Mouse (Mus musculus) embryonic facial prominence, embryonic 14.5 days (tissue): Measurements from ENCODE around the gene Nom1. TPM values are rescaled to one million over a fixed set of nuclear protein-coding genes. Genes with fewer than 3 reads are reported as not detected.
A peak's percentile ranks its signal among the peaks of the same experiment; 100 is the strongest.
"Not testable (repeated sequence)": the region's sequence is repeated elsewhere in the genome, so short reads cannot be mapped to it uniquely, and the experiment has no call there.

Experiments used
- ATAC-seq: fragments of 200-750 bp; cut with Nextera tagmentation; 2 replicates; pipeline ENCODE4 v1.8.0; 2017; ENCODE audit warnings: low read depth, moderate number of reproducible peaks, moderate TSS enrichment
- DNase-seq: peaks from one replicate; pipeline ENCODE4 v3.0.0-alpha.2; 2015; ENCODE audit warnings: low spot score
- H3K27ac ChIP-seq: fragments of 300-500 bp; sonication (generic); replicated peaks from 2 replicates; pipeline ENCODE4 v1.5.1; 2014; ENCODE audit warnings: low read depth, mild to moderate bottlenecking, low read length, moderate library complexity
- H3K27me3 ChIP-seq: fragments of 300-500 bp; sonication (generic); replicated peaks from 2 replicates; pipeline ENCODE4 v1.6.1; 2014; ENCODE audit warnings: low read length; ENCODE audit not compliant: control insufficient read depth, insufficient read depth
- H3K36me3 ChIP-seq: fragments of 300-500 bp; sonication (generic); 2 replicates; pipeline ENCODE4 v1.6.1; 2014; ENCODE audit warnings: low read length, mixed read lengths; ENCODE audit not compliant: control insufficient read depth, insufficient read depth
- H3K4me1 ChIP-seq: fragments of 300-500 bp; sonication (generic); 2 replicates; pipeline ENCODE4 v1.6.1; 2014; ENCODE audit warnings: antibody characterized with exemption, low read length; ENCODE audit not compliant: control insufficient read depth, insufficient read depth
- H3K4me2 ChIP-seq: fragments of 300-500 bp; sonication (generic); 2 replicates; pipeline ENCODE4 v1.6.1; 2014; ENCODE audit warnings: low read depth, mild to moderate bottlenecking, low read length, moderate library complexity, mixed read lengths
- H3K4me3 ChIP-seq: fragments of 300-500 bp; sonication (generic); 2 replicates; pipeline ENCODE4 v1.5.1; 2014; ENCODE audit warnings: low read depth, mild to moderate bottlenecking, low read length
- H3K9ac ChIP-seq: fragments of 300-500 bp; sonication (generic); 2 replicates; pipeline ENCODE4 v1.6.1; 2014; ENCODE audit warnings: low read depth, mild to moderate bottlenecking, low read length, moderate library complexity, mixed read lengths
- H3K9me3 ChIP-seq: fragments of 300-500 bp; sonication (generic); 2 replicates; pipeline ENCODE4 v1.6.1; 2016; ENCODE audit warnings: low read length; ENCODE audit not compliant: control insufficient read depth
- WGBS: fragments of 180-500 bp; shearing (Covaris S2); extraction: QIAGEN DNeasy Blood & Tissue Kit; methylation state at CpG from one replicate; pipeline ENCODE4 v1.1.7; 2014; 5-methylcytosine and 5-hydroxymethylcytosine counted together
- polyA plus RNA-seq: library from polyadenylated mRNA; unstranded; fragments of >200 nt; fragmentation: Nextera tagmentation; extraction: Ambion mirVana; gene quantifications from 2 replicates; pipeline ENCODE4 v1.2.1, GENCODE M21; 2014

Gene Nom1
- polyA plus RNA-seq, 1 experiment from 2014 or later, result 17.4 TPM

DNA sequence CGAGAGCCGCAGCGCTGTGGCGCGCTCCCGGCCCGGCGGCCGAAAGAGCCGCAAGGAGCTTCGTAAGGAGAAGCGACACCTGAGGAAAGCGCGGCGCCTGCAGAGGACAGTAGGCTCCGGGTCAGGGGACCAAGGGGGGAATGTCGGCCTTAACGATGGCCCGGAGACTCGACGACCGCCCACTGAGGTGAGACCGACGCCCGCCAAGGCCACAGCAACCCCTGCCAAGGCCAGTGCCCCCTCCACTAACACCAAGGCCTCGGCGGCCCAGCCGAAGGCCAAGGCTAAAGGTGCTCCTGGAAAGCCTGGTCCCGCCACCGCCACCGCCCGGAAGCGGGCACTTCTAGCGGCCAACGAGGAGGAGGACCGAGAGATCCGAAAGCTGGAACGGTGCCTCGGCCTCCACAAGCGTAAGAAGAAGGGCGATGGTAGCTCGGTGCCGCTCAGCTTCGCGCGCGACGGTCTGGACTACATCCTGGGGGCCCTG, 451 bp downstream of the Nom1 start:
- Histone ChIP-seq H3K9ac (peak overlapping the region; percentile 87), H3K4me1 (peaks cover 14% of the 10 kb centered on the region), H3K4me3 (peak overlapping the region; percentile 89), H3K27me3 (no peaks in the 10 kb centered on the region; the same call in 1 of the 2 replicates), H3K4me2 (peak overlapping the region; percentile 94), H3K9me3 (no peaks in the 10 kb centered on the region), H3K27ac (no peak overlapping the region; the same call in 1 of the 2 replicates), H3K36me3 (peaks cover 41% of the 10 kb centered on the region)
- DNase-seq (peak; percentile 7), ATAC-seq (peak; percentile 56)
- 1% methylated on average over 35 of the region's 48 CpGs for WGBS

DNA sequence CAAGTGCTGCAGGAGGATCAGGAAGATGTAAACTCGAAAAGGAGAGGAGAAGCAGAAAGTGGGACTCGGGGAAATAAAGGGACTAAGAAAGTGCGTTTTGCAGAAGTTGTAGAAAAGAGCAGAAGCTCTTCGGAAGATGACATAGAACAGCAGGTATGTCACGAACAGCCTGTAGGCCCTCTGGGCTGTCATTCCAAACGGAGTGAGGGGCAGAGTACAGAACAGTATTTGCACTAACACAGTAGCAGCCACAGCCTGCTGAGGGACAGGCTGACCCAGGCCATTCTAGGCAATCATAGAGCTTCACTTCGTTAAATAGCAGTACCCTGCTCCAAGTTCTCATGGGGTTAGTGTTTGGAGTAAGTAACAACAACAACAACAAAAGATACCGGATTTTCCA, 1.0 kb downstream of the Nom1 start:
- Histone ChIP-seq H3K27me3 (no peaks in the 10 kb centered on the region; the same call in 1 of the 2 replicates), H3K4me1 (peaks cover 14% of the 10 kb centered on the region), H3K36me3 (peaks cover 46% of the 10 kb centered on the region), H3K27ac (no peak overlapping the region; the same call in 1 of the 2 replicates), H3K9ac (peak overlapping the region; percentile 87), H3K9me3 (no peaks in the 10 kb centered on the region), H3K4me3 (peak overlapping the region; percentile 89), H3K4me2 (peak overlapping the region; percentile 94)
- ATAC-seq, result no peak
- 47% methylated on average over 8 of the region's 8 CpGs for WGBS
- no peak for DNase-seq

DNA sequence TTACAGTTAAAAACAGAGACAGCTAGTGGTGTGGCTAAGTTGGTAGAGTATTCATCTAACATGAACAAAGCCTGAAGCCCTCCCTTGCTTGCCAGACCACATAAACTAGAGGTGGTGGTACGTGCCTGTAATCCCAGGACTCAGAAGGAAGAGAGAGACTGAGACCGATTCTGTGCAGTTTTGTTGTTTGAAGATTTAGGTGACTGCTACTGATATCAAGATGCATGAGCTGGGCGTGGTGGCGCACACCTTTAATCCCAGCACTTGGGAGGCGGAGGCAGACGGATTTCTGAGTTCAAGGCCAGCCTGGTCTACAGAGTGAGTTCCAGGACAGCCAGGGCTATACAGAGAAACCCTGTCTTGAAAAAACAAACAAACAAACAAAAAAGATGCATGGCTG, 2.3 kb downstream of the Nom1 start:
- not testable (repeated sequence) for H3K4me2 ChIP-seq, H3K4me3 ChIP-seq, ATAC-seq, H3K9ac ChIP-seq, H3K27ac ChIP-seq, H3K27me3 ChIP-seq, DNase-seq, H3K9me3 ChIP-seq
- WGBS, result 95% methylated on average over 6 of the region's 6 CpGs
- H3K36me3 ChIP-seq, result peaks cover 59% of the 10 kb centered on the region
- H3K4me1 ChIP-seq, result peaks cover 14% of the 10 kb centered on the region

DNA sequence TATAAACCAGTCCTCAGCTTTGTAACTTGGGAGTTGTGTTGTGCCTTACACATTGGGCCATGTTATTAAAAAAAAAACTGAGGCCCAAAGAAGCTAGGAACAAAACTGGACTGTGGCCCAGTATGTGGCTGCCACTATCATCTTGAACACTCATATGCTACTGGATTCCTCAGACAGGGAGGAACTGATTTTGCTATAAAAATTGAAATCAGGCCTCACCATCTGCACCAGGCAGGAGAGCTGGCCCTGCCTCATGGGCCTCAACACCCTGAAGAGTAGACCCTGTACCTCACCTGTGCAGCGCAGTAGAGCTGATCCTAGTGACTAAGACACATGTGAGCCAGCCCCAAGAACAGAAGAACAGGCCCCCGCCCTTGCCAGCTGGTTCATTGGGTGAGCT, 10.8 kb downstream of the Nom1 start:
- Histone ChIP-seq H3K27ac (no peak overlapping the region), H3K9me3 (no peaks in the 10 kb centered on the region), H3K27me3 (no peaks in the 10 kb centered on the region), H3K4me3 (no peak overlapping the region), H3K36me3 (peaks cover 93% of the 10 kb centered on the region), H3K4me2 (no peak overlapping the region), H3K4me1 (no peaks in the 10 kb centered on the region), H3K9ac (no peak overlapping the region)
- WGBS, result 85% methylated on average over 2 of the region's 2 CpGs
- ATAC-seq, result no peak
- no peak for DNase-seq

- Histone ChIP-seq H3K9ac (no peak overlapping the region), H3K4me2 (no peak overlapping the region), H3K4me3 (no peak overlapping the region), H3K4me1 (no peaks in the 10 kb centered on the region), H3K36me3 (peaks cover 75% of the 10 kb centered on the region), H3K9me3 (no peaks in the 10 kb centered on the region), H3K27ac (no peak overlapping the region), H3K27me3 (no peaks in the 10 kb centered on the region)
- ATAC-seq (no peak), DNase-seq (no peak)
- 77% methylated on average over 4 of the region's 4 CpGs for WGBS
Observed at GRCm38 (mm10) chr5:29452352-29452751, 17.9 kb downstream of the Nom1 start.

GRCm38 (mm10) chr5:29456895-29457656, 22.6 kb downstream of the Nom1 start:
- Histone ChIP-seq H3K4me2 (no peak overlapping the region), H3K27ac (no peak overlapping the region), H3K4me3 (no peak overlapping the region), H3K9ac (no peak overlapping the region), H3K36me3 (peaks cover 31% of the 10 kb centered on the region), H3K4me1 (no peaks in the 10 kb centered on the region), H3K27me3 (no peaks in the 10 kb centered on the region), H3K9me3 (no peaks in the 10 kb centered on the region)
- DNase-seq, result peak; percentile 50
- peak; percentile 55 for ATAC-seq
- WGBS, result 45% methylated on average over 5 of the region's 5 CpGs

GRCm38 (mm10) chr5:29462943-29463686, 28.7 kb downstream of the Nom1 start:
- no peak for ATAC-seq
- Histone ChIP-seq H3K9ac (no peak overlapping the region), H3K4me3 (no peak overlapping the region), H3K4me2 (no peak overlapping the region), H3K27ac (no peak overlapping the region), H3K36me3 (no peaks in the 10 kb centered on the region), H3K27me3 (peaks cover 27% of the 10 kb centered on the region), H3K4me1 (no peaks in the 10 kb centered on the region), H3K9me3 (no peaks in the 10 kb centered on the region)
- WGBS, result 72% methylated on average over 9 of the region's 9 CpGs
- no peak for DNase-seq

GRCm38 (mm10) chr5:29467489-29468350, 33.3 kb downstream of the Nom1 start:
- H3K27me3 ChIP-seq, result peaks cover 73% of the 10 kb centered on the region
- peak; percentile 61; the same call in 1 of the 2 replicates for ATAC-seq
- H3K4me1 ChIP-seq, result no peaks in the 10 kb centered on the region
- WGBS, result 4% methylated on average over 62 of the region's 67 CpGs
- DNase-seq, result no peak
- no peaks in the 10 kb centered on the region for H3K9me3 ChIP-seq
- H3K4me3 ChIP-seq, result peak overlapping the region; percentile 39
- peak overlapping the region; percentile 40; the same call in 1 of the 2 replicates for H3K9ac ChIP-seq
- peak overlapping the region; percentile 58 for H3K4me2 ChIP-seq
- H3K36me3 ChIP-seq, result no peaks in the 10 kb centered on the region
- H3K27ac ChIP-seq, result no peak overlapping the region
